Mouse (Mus musculus): ENCODE measurements around the gene Crygc.

- TF ChIP-seq CTCF (IDR thresholded peaks at IDR 0.05; ENCODE audit: borderline replicate concordance, extremely low read depth, insufficient read depth, insufficient read length) (no peak), POLR2A (IDR thresholded peaks at IDR 0.05; ENCODE audit: borderline replicate concordance, extremely low read depth, insufficient read depth, insufficient read length, poor library complexity, severe bottlenecking) (no peak)
Observed at GRCm38 (mm10) chr1:65052140-65052539, 21.3 kb downstream of the Crygc start.

All from brain, embryonic 14.5 days (tissue).